ENCODE assay signal across 9 mouse cellular contexts in the genomic region with DNA sequence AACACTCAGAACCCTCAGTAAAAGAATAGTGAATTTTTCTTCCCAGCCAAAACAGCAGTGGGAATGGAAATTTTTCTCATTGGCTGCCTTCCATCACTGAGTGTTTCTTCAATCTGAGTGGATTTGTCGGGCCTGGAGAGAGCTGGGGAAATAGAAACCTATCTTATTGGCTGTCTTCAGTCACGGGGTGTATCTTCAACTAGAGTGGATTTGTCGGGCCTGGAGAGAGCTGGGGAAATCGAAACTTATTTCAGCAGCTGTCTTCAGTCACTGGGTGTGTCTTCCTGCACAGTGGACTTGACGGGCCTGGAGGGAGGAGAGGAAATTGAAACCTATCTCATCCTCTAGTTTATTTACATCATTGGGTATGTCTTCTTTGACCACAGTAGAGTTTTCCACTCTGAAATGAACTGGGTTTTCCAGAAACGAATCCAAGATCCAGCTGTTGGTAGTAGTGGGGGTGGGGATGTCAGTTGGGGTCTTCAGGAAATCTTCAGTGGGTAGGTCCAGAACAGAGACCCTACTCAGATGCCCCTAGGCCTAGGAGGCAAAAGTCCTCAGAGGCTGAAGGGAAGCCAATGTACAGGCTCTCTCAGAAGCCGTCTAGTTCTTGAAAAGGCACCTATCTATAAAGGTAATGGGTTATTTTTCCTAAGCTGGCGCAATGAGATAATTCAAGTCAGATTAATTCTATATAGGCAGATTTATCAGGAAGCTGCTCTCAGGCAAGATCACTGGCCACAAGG. TPM values are rescaled to one million over a fixed set of nuclear protein-coding genes. Genes with fewer than 3 reads are reported as not detected.
A peak's percentile ranks its signal among the peaks of the same experiment; 100 is the strongest.
DNase-seq lines count a peak whose midpoint lies in the region; ATAC-seq and TF ChIP-seq lines count a peak whose summit lies in the region.
"Had no signal": no experiment of that assay in that cellular context is flagged by ENCODE, and none has a peak within 500 bp of the region (broad histone marks: within the 10 kb centered on the region; RNA-seq: fewer than 3 reads in every experiment).

A gene (plus strand): TSS at position 226 of the 746 bp plus-strand sequence.

- DNase-seq in limb, embryonic 10.5 days (ENCODE audit: low spot score), result no peak
- peak; percentile 88 for DNase-seq in adrenal gland, postnatal 14 days
- peak; percentile 90 to 96 for DNase-seq in heart, adult 18-20 months
- DNase-seq in kidney, postnatal 0 days (ENCODE audit: low spot score), result peak; percentile 97
- no peak for DNase-seq in liver, embryonic 11.5 days (ENCODE audit: low spot score)
- DNase-seq in ovary, postnatal 10 days (ENCODE audit: low spot score), result peak; percentile 15
- no peak for DNase-seq in forebrain, embryonic 11.5 days (ENCODE audit: low spot score)

- H3K27ac ChIP-seq in limb, embryonic 13.5 days, result peak within 1 kb of the TSS; percentile 22; the same call in 1 of the 2 replicates
- H3K27ac ChIP-seq in limb, embryonic 10.5 days, result no peak within 1 kb of the TSS
- H3K27ac ChIP-seq in kidney, postnatal 0 days, result peak within 1 kb of the TSS; percentile 85
- H3K27ac ChIP-seq in liver, embryonic 11.5 days (ENCODE audit: low read depth, low read length), result no peak within 1 kb of the TSS
- no peak within 1 kb of the TSS for H3K27ac ChIP-seq in forebrain, embryonic 11.5 days (ENCODE audit: low read depth, low read length)
- H3K27ac ChIP-seq: embryonic facial prominence, embryonic 12.5 days had no signal

- no peak for TF ChIP-seq CTCF in kidney, postnatal 0 days (IDR thresholded peaks at IDR 0.05; ENCODE audit: low read depth)

- no peaks in the 10 kb centered on the region for H3K9me3 ChIP-seq in limb, embryonic 13.5 days
- H3K9me3 ChIP-seq in limb, embryonic 10.5 days (replicated peaks), result no peaks in the 10 kb centered on the region
- no peaks in the 10 kb centered on the region for H3K9me3 ChIP-seq in kidney, postnatal 0 days (replicated peaks; ENCODE audit: low read length)
- no peaks in the 10 kb centered on the region for H3K9me3 ChIP-seq in liver, embryonic 11.5 days (ENCODE audit: control insufficient read depth, low read length)
- no peaks in the 10 kb centered on the region for H3K9me3 ChIP-seq in forebrain, embryonic 11.5 days (ENCODE audit: control insufficient read depth, low read length)
- H3K9me3 ChIP-seq: embryonic facial prominence, embryonic 12.5 days had no signal

- H3K9ac ChIP-seq in limb, embryonic 13.5 days, result no peak within 1 kb of the TSS
- H3K9ac ChIP-seq in kidney, postnatal 0 days (ENCODE audit: low read depth, low read length), result no peak within 1 kb of the TSS
- H3K9ac ChIP-seq in liver, embryonic 11.5 days (ENCODE audit: low read depth, low read length), result no peak within 1 kb of the TSS
- no peak within 1 kb of the TSS for H3K9ac ChIP-seq in forebrain, embryonic 11.5 days (ENCODE audit: low read length)
- H3K9ac ChIP-seq: embryonic facial prominence, embryonic 12.5 days had no signal

- no peaks in the 10 kb centered on the region for H3K36me3 ChIP-seq in limb, embryonic 13.5 days
- no peaks in the 10 kb centered on the region for H3K36me3 ChIP-seq in limb, embryonic 10.5 days
- H3K36me3 ChIP-seq in kidney, postnatal 0 days (ENCODE audit: insufficient read depth, low read length), result 0 out of 2 replicates have a peak, but pooled peaks cover 4% of the 10 kb centered on the region
- H3K36me3 ChIP-seq in liver, embryonic 11.5 days (ENCODE audit: control insufficient read depth, insufficient read depth, low read length), result no peaks in the 10 kb centered on the region
- H3K36me3 ChIP-seq in forebrain, embryonic 11.5 days (ENCODE audit: control insufficient read depth, insufficient read depth, low read length), result no peaks in the 10 kb centered on the region
- H3K36me3 ChIP-seq: embryonic facial prominence, embryonic 12.5 days had no signal

- H3K4me3 ChIP-seq in limb, embryonic 13.5 days, result peak within 1 kb of the TSS; percentile 30
- H3K4me3 ChIP-seq in limb, embryonic 10.5 days, result no peak within 1 kb of the TSS
- no peak within 1 kb of the TSS for H3K4me3 ChIP-seq in kidney, postnatal 0 days (replicated peaks; ENCODE audit: low read depth, low read length)
- no peak within 1 kb of the TSS for H3K4me3 ChIP-seq in liver, embryonic 11.5 days (ENCODE audit: low read depth, low read length)
- H3K4me3 ChIP-seq in forebrain, embryonic 11.5 days (ENCODE audit: low read depth, low read length), result no peak within 1 kb of the TSS
- H3K4me3 ChIP-seq: embryonic facial prominence, embryonic 12.5 days had no signal

- WGBS in limb, embryonic 13.5 days, result 63% methylated on average over 8 of the region's 8 CpGs
- 79% methylated on average over 8 of the region's 8 CpGs for WGBS in limb, embryonic 10.5 days
- WGBS in kidney, postnatal 0 days, result 35% methylated on average over 8 of the region's 8 CpGs
- 57% methylated on average over 8 of the region's 8 CpGs for WGBS in liver, embryonic 11.5 days
- 82% methylated on average over 8 of the region's 8 CpGs for WGBS in forebrain, embryonic 11.5 days

- H3K27me3 ChIP-seq in limb, embryonic 13.5 days, result no peaks in the 10 kb centered on the region
- H3K27me3 ChIP-seq in limb, embryonic 10.5 days (ENCODE audit: low read depth, poor library complexity, severe bottlenecking), result no peaks in the 10 kb centered on the region
- no peaks in the 10 kb centered on the region for H3K27me3 ChIP-seq in kidney, postnatal 0 days (ENCODE audit: insufficient read depth, low read length)
- no peaks in the 10 kb centered on the region for H3K27me3 ChIP-seq in liver, embryonic 11.5 days (replicated peaks; ENCODE audit: control insufficient read depth, insufficient read depth, low read length)
- no peaks in the 10 kb centered on the region for H3K27me3 ChIP-seq in forebrain, embryonic 11.5 days (ENCODE audit: control insufficient read depth, insufficient read depth, low read length)
- H3K27me3 ChIP-seq: embryonic facial prominence, embryonic 12.5 days had no signal

- peak; percentile 86 for ATAC-seq in limb, embryonic 13.5 days (ENCODE audit: low FRiP score, low read depth)
- peak; percentile 96 for ATAC-seq in kidney, postnatal 0 days (replicated peaks; ENCODE audit: low FRiP score, low read depth)
- no peak for ATAC-seq in liver, embryonic 11.5 days (replicated peaks; ENCODE audit: low FRiP score)
- ATAC-seq in forebrain, embryonic 11.5 days (replicated peaks; ENCODE audit: low FRiP score), result no peak

- peak within 1 kb of the TSS; percentile 43 for H3K4me2 ChIP-seq in limb, embryonic 13.5 days (replicated peaks)
- peak within 1 kb of the TSS; percentile 36 for H3K4me2 ChIP-seq in kidney, postnatal 0 days (ENCODE audit: low read length)
- 0 out of 2 replicates have a peak within 1 kb of the TSS, but pooled peaks have one; percentile 4 for H3K4me2 ChIP-seq in liver, embryonic 11.5 days
- no peak within 1 kb of the TSS for H3K4me2 ChIP-seq in forebrain, embryonic 11.5 days (ENCODE audit: low read depth, low read length, severe bottlenecking)
- H3K4me2 ChIP-seq: embryonic facial prominence, embryonic 12.5 days had no signal

- H3K4me1 ChIP-seq in limb, embryonic 13.5 days, result 0 out of 2 replicates have a peak, but pooled peaks cover 4% of the 10 kb centered on the region
- H3K4me1 ChIP-seq in limb, embryonic 10.5 days, result no peaks in the 10 kb centered on the region; the same call in 1 of the 2 replicates
- H3K4me1 ChIP-seq in kidney, postnatal 0 days (replicated peaks; ENCODE audit: insufficient read depth, low read length), result no peaks in the 10 kb centered on the region
- H3K4me1 ChIP-seq in liver, embryonic 11.5 days (replicated peaks; ENCODE audit: control insufficient read depth, insufficient read depth, low read length), result no peaks in the 10 kb centered on the region
- no peaks in the 10 kb centered on the region for H3K4me1 ChIP-seq in forebrain, embryonic 11.5 days (replicated peaks; ENCODE audit: control insufficient read depth, insufficient read depth, low read length)
- H3K4me1 ChIP-seq: embryonic facial prominence, embryonic 12.5 days had no signal

RNA-seq across cellular contexts. Expression of the gene that starts here (rescaled TPM):
- 19.6 and 22.9 TPM in 2 replicates for polyA plus RNA-seq in limb, embryonic 13.5 days (2015; fragmentation: Nextera tagmentation; extraction: Ambion mirVana)
- 0.34 and 0.68 TPM in 2 replicates for polyA plus RNA-seq in limb, embryonic 10.5 days (2016; fragmentation: Nextera tagmentation; extraction: Ambion mirVana)
- 1,163 and 1,199 TPM in 2 replicates for total RNA-seq in adrenal gland, postnatal 14 days (2021)
- total RNA-seq in heart, adult 18-20 months (2021), result 100 to 1,000 TPM in 1 of 2 experiments, 10 to 100 TPM in 1; 53.9 to 125 TPM
- 34.1 and 37.5 TPM in 2 replicates for polyA plus RNA-seq in kidney, postnatal 0 days (2015; fragmentation: Nextera tagmentation; extraction: Ambion mirVana)
- polyA plus RNA-seq in liver, embryonic 11.5 days (2014; fragmentation: Nextera tagmentation; extraction: Ambion mirVana), result 6.6 and 6.8 TPM in 2 replicates
- polyA plus RNA-seq in forebrain, embryonic 11.5 days (2014; fragmentation: Nextera tagmentation; extraction: Ambion mirVana), result 2.5 and 3.1 TPM in 2 replicates

Comparison
In these comparisons a context has a peak if more than half of its experiments do, and no peak if none do; other contexts are left out.
1. H3K27ac ChIP-seq: peak in limb, embryonic 13.5 days (single experiment) and kidney, postnatal 0 days (single experiment); none in limb, embryonic 10.5 days (single experiment), liver, embryonic 11.5 days (single experiment) and forebrain, embryonic 11.5 days (single experiment).
2. ATAC-seq: peak in limb, embryonic 13.5 days (single experiment) and kidney, postnatal 0 days (single experiment); none in liver, embryonic 11.5 days (single experiment) and forebrain, embryonic 11.5 days (single experiment).
3. DNase-seq: peak in adrenal gland, postnatal 14 days (single experiment), heart, adult 18-20 months (2 of 2), kidney, postnatal 0 days (single experiment) and ovary, postnatal 10 days (single experiment); none in limb, embryonic 10.5 days (single experiment), liver, embryonic 11.5 days (single experiment) and forebrain, embryonic 11.5 days (single experiment).